Mouse (Mus musculus): ENCODE results near the gene Bspry. TPM values are rescaled to one million over a fixed set of nuclear protein-coding genes. Genes with fewer than 3 reads are reported as not detected.
"Not testable (repeated sequence)": the region's sequence is repeated elsewhere in the genome, so short reads cannot be mapped to it uniquely, and the experiment has no call there.

The Bspry gene
- under 1 TPM; 0.25 to 0.72 TPM for total RNA-seq (2021)
- long read RNA-seq: 0 reads

DNA sequence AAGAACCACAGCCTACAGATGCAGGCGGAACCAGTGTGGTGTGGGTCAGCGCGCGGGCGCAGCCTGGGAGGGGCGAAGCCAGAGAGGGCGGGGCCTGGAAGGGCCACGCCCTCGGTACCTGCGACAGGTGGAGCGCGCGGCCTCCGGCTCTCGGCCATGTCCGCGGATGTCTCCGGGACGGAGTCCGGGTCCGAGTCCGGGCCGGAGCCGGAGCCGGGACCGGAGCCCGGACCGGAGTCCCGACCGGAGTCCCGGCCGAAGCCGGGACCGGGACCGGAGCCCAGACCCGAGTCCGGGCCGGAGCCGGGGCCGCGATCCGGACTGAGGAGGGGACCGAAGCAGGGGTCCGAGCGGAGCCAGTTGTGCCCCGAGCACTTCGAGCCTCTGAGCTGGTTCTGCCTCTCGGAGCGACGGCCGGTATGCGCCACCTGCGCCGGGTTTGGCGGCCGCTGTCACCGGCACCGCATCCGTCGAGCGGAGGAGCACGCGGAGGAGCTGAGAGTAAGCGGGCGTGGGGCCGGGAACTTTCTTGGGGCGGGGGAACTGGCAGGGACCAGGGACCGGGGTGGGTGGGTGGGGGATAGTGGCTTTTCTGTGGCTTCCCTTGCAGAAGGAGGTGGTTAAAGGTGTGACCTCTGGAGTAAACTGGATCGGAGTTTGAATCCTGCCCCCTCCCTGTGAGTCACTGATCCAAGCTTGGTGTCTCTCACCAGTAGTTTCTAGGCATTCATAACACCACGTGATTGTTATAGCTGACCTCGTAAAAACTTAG lies at the start of gene Bspry:
Bspry (plus strand) TSS at position 117 of the 772 bp plus-strand sequence.
- DNase-seq (ENCODE audit: low spot score in 2 of 2): no peak

GRCm38 (mm10) chr4:62430678-62431077 lies 49.2 kb upstream of the Bspry start:
- DNase-seq (ENCODE audit: low spot score in 2 of 2): no peak

- no peak for DNase-seq (ENCODE audit: low spot score in 2 of 2)
These were observed 48.3 kb upstream of the Bspry start for GRCm38 (mm10) chr4:62431522-62431921.

DNA sequence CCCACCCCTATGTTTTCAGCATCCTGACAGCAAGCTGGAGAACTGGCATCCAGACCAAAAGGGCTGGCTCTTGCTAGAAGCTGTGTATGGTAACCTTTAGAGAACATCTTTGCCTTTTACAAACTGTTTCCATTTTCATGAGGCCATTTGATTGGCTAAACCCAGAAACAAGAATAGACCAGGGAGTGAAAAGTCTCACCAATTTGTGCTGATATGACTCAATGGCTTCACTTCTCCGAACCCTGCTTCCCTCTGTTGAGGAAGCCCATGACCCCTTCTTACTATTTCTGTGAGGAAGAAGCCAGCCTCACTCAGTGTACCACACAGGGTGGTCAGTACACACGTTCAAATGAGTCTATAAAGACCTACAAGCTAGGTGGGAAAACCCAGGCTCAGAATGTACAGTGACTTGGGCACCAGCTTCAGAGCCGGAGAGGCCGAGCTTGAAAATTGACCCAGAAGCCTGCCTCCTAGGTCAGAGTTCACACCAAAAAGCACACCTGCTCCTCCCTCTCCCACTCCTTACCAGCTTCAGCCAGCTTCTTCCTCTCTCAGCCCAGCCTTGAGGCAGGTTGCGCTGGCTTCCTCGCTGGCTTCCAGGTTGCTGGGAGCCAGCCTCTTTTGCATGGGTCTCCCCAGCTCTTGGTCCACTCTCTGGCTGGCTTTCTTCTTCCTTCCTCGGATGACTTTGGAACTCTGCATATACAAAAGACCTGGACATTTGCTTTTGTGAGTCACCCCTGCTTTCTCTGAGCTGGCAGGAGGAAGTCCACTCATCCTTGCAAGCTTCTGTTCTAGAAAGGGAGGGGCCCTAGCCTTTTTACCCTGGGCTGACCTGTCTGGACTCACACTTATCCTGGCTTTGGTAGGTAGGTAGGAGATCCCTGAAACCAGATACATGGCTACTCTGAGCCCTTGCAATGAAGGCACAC lies 45.6 kb upstream of the Bspry start:
- DNase-seq (ENCODE audit: low spot score in 2 of 2): no peak

DNA sequence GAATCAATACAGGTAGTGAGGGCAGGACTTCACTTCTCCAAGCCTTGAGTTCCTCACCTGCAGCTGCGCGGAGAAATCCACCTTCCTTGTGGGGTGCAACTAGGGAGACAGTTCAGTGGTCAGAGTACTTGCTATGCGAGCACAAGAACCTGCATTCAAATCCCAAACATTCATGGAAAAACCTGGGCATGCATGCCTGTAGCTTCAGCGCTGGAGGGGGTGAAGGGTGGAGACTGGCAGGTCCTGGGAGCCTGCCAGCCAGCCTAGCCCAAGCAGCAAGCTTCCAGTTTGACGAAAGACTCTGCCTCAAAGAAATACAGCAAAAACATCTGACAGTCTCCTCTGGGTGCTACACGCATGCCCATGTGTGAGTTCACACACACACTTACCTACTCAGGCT lies 44.8 kb upstream of the Bspry start, which contains the start of gene Rnf183:
Rnf183 (minus strand) TSS at position 172 of the 400 bp plus-strand sequence.
- no peak for DNase-seq (ENCODE audit: low spot score in 2 of 2)

- no peak for DNase-seq (ENCODE audit: low spot score in 2 of 2)
These were observed 42.5 kb upstream of the Bspry start for GRCm38 (mm10) chr4:62437256-62437778.

DNA sequence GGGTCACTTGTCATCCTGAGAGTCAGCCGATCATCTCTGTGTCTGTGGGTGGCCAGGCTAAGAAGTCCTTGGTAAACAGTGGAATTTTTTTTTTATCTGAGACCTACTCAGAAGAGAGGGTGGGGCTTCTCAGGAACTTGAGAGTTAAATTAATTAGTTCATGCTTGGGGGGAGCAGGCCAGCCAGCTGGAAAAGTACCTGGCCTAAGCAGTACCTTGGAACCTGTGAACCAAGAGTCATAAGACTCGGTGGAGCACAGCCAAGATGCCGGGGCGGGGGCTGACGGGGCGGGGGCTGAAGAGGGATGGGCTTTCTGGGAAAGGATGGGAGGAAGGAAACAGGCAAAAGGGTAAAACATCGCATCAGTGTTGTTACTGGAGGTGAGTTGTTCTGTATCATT lies 42.0 kb upstream of the Bspry start:
- no peak for DNase-seq (ENCODE audit: low spot score in 2 of 2)

GRCm38 (mm10) chr4:62439793-62440192 lies 40.1 kb upstream of the Bspry start:
- DNase-seq (ENCODE audit: low spot score in 2 of 2): no peak

DNA sequence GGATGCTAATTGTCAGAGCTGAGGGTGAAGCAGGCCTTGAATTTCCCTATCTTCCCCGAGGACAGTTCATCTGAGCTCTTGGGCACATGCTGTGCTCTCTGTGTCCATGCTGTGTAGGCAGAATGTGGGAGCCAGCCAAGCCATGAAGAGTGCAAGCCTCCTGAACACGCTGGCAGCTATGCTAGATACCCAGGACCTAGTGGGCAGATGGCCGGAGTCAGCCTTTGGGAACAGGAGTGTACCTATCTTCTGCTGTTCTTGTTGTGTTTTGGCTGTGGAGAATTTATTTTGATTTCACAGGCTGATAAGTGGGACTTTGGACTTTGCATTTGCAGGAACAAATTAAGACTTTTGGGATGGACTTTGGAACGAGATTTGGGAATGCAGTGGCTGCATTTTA lies 39.3 kb upstream of the Bspry start:
- DNase-seq (ENCODE audit: low spot score in 2 of 2): no peak

GRCm38 (mm10) chr4:62440986-62441385 lies 38.9 kb upstream of the Bspry start:
- DNase-seq (ENCODE audit: low spot score in 2 of 2): no peak

- peak in 1 of 2 experiments; percentile 65 for DNase-seq (ENCODE audit: low spot score in 2 of 2)
These were observed 24.9 kb upstream of the Bspry start for GRCm38 (mm10) chr4:62454995-62455394.

- DNase-seq (ENCODE audit: low spot score in 2 of 2): peak; percentile 71 to 80
These were observed 20.8 kb upstream of the Bspry start for GRCm38 (mm10) chr4:62459081-62459480.

DNA sequence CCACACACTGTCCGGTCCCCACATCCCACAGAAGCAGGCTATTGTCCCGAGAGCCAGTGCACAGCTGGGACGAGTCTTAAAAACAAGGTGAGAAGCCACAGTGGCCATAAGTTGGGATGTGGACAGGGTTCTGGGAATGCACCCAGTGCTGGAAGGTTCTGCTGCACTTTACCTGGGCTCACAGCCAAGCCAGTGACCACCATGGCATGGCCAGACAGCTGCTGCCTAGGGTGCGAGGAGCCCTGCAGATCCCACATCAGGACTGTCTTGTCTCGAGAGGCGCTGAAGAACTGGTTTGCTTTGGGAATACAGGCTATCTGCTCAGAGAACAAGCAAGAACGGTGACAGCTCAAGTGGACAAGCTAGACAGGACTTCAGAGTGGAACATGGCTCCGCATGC lies 19.5 kb upstream of the Bspry start:
- DNase-seq (ENCODE audit: low spot score in 2 of 2): no peak

GRCm38 (mm10) chr4:62463124-62463523 lies 16.7 kb upstream of the Bspry start:
- no peak for DNase-seq (ENCODE audit: low spot score in 2 of 2)

DNA sequence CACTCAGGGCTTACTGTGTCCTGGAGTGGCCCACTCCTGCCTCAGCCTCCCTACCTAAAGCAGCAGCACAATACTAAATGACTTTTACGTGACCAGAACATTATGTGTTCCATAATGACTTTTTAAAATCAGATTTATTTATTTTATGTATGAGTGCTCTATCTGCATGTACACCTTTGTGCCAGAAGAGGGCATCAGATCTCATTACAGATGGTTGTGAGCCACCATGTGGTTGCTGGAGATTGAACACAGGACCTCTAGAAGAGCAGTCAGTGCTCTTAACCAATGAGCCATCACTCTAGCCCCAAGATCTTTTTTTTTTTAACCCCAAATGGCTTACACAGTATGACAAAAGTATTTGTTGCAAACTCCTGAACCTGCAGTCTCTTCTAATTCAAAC lies 11.7 kb upstream of the Bspry start:
- DNase-seq (ENCODE audit: low spot score in 2 of 2): no peak

DNA sequence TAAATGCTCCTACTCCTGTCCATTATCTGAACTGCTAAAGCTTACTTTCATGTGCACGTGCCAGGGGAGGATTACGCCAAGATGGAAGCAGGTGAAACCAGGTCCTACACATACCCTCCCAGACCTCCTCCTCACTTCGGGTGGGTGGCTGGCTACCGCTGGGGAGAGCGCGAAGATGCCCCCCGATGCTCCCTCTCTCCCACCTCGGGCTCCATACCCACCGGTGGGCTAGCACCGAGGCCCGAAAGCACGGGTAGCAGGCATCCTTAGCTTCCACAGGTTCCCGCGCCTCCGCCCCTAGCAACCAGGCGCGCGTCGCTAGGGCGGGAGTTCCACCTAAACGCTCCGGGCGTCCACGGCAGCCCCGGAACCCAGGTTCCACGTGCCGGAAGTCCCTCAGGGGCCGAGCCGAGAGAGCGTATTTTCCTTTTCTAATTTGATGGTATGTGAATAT lies 9.2 kb upstream of the Bspry start, which contains the start of gene Wdr31:
Wdr31 (minus strand) TSS at position 299 of the 454 bp plus-strand sequence.
- peak; percentile 78 to 84 for DNase-seq (ENCODE audit: low spot score in 2 of 2)

DNA sequence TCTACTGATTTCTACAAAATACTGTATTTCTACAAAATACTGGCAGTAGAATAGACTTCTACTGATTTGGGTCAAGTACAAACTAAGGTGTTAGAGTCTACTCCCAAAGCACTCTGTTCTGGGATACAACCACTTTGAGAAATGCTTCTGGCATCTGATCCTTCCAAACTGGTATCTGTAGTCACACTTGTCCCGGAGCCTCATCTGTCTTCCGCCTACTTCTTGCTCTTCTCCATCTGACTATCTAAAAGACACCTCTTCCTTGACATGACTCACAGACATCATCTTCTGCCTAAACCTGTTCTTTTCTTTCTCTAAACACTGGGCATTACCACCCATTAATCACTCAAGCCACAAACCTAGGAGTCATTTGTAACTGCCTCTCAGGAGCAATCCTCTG lies 7.8 kb upstream of the Bspry start:
- DNase-seq (ENCODE audit: low spot score in 2 of 2): peak in 1 of 2 experiments; percentile 36

GRCm38 (mm10) chr4:62475131-62475530 lies 4.7 kb upstream of the Bspry start:
- no peak for DNase-seq (ENCODE audit: low spot score in 2 of 2)

DNA sequence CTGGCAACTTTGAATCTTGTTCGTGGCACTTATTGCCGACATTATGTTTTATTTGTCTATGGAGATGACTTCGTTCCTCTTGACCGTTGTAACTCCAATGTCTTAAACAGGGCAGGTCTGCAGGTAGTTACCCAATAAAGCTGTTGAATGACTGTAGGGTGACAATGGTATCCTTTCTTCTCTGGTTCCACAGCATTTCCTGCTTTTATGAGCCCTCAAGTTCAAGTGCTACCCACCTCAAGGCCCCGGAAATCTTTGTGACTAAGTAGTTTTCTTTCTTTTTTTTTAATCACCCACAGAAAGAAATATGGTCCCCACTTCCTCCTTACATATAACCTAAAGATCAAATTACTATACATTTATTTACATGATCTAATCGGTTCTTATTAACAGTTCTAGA lies 4.1 kb upstream of the Bspry start:
- DNase-seq (ENCODE audit: low spot score in 2 of 2): no peak

- no peak for DNase-seq (ENCODE audit: low spot score in 2 of 2)
These were observed 2.2 kb upstream of the Bspry start for GRCm38 (mm10) chr4:62477542-62478244.

- DNase-seq (ENCODE audit: low spot score in 2 of 2): not testable (repeated sequence)
These were observed 288 bp upstream of the Bspry start for GRCm38 (mm10) chr4:62479593-62479936.
